Mouse (Mus musculus) cerebellum, adult 2 months (tissue): ENCODE data around the gene Adamts17.

ENCODE experiments used
- CTCF ChIP-seq: fragments of 200-500 bp; IDR thresholded peaks from 2 replicates; pipeline ENCODE4 v1.5.1; 2011; ENCODE audit warnings: low read depth, mild to moderate bottlenecking, control low read depth, low read length, moderate library complexity, borderline replicate concordance; ENCODE audit not compliant: insufficient read depth
- POLR2A ChIP-seq: fragments of 200-500 bp; IDR thresholded peaks from 2 replicates; pipeline ENCODE4 v1.6.1; 2011; ENCODE audit warnings: low read length, control low read depth, borderline replicate concordance; ENCODE audit not compliant: insufficient read depth

- TF ChIP-seq CTCF, result no peak
- TF ChIP-seq POLR2A, result no peak
Observed at GRCm38 (mm10) chr7:66924104-66924503, 84.6 kb downstream of the Adamts17 start.
